Mouse (Mus musculus) right cerebral cortex, postnatal 4 days (tissue): Measurements from ENCODE around the gene Fancc.

Source experiments
- DNase-seq: peaks from one replicate; pipeline ENCODE4 v3.0.0-alpha.2; 2022

Fancc gene

GRCm38 (mm10) chr13:63284748-63285147 is 212.3 kb downstream of the Fancc start:
- no peak for DNase-seq

- DNase-seq = no peak
Measured at GRCm38 (mm10) chr13:63283236-63283635, 213.8 kb downstream of the Fancc start.

- DNase-seq = no peak
Measured at GRCm38 (mm10) chr13:63281206-63281605, 215.9 kb downstream of the Fancc start.

GRCm38 (mm10) chr13:63280344-63280743 is 216.7 kb downstream of the Fancc start:
- no peak for DNase-seq

- no peak for DNase-seq
Measured at GRCm38 (mm10) chr13:63279807-63280206, 217.3 kb downstream of the Fancc start.

GRCm38 (mm10) chr13:63278796-63279475 is 218.1 kb downstream of the Fancc start:
- DNase-seq = no peak

GRCm38 (mm10) chr13:63278141-63278631 is 218.9 kb downstream of the Fancc start:
- no peak for DNase-seq

GRCm38 (mm10) chr13:63277316-63277715 is 219.8 kb downstream of the Fancc start:
- DNase-seq = no peak

- DNase-seq = no peak
Measured at GRCm38 (mm10) chr13:63276389-63276788, 220.7 kb downstream of the Fancc start.

- DNase-seq = no peak
Measured at GRCm38 (mm10) chr13:63274488-63275166, 222.5 kb downstream of the Fancc start.

GRCm38 (mm10) chr13:63273859-63274258 is 223.2 kb downstream of the Fancc start:
- no peak for DNase-seq

- DNase-seq = peak; percentile 48
Measured at GRCm38 (mm10) chr13:63272602-63273229, 224.4 kb downstream of the Fancc start.

- DNase-seq = no peak
Measured at GRCm38 (mm10) chr13:63272017-63272601, 225.0 kb downstream of the Fancc start.

- DNase-seq = no peak
Measured at GRCm38 (mm10) chr13:63270191-63270590, 226.9 kb downstream of the Fancc start.

GRCm38 (mm10) chr13:63268776-63269175 is 228.3 kb downstream of the Fancc start:
- no peak for DNase-seq

- DNase-seq = no peak
Measured at GRCm38 (mm10) chr13:63268371-63268770, 228.7 kb downstream of the Fancc start.

- no peak for DNase-seq
Measured at GRCm38 (mm10) chr13:63262168-63262957, 234.7 kb downstream of the Fancc start.

GRCm38 (mm10) chr13:63261676-63262075 is 235.4 kb downstream of the Fancc start:
- no peak for DNase-seq

GRCm38 (mm10) chr13:63260753-63261631 is 236.1 kb downstream of the Fancc start:
- DNase-seq = no peak

- DNase-seq = no peak
Measured at GRCm38 (mm10) chr13:63260133-63260532, 236.9 kb downstream of the Fancc start.

GRCm38 (mm10) chr13:63258671-63259070 is 238.4 kb downstream of the Fancc start:
- DNase-seq = no peak

GRCm38 (mm10) chr13:63258167-63258582 is 238.9 kb downstream of the Fancc start:
- no peak for DNase-seq
